Mouse (Mus musculus) MEL-GATA-1-ER (cell line): ENCODE data around the gene Crybb1.

ENCODE experiments used
- DNase-seq: peaks from one replicate; pipeline ENCODE4 v3.0.0-alpha.2; 2012; ENCODE audit warnings: low read depth; ENCODE audit errors: extremely low read depth

The Crybb1 gene

GRCm38 (mm10) chr5:112237866-112238570, 17.6 kb upstream of the Crybb1 start:
- DNase-seq, result no peak

- DNase-seq, result no peak
These were observed 16.7 kb upstream of the Crybb1 start for GRCm38 (mm10) chr5:112238781-112239482.

- peak; percentile 66 for DNase-seq
These were observed 14.9 kb upstream of the Crybb1 start for GRCm38 (mm10) chr5:112240761-112241160.

- DNase-seq, result no peak
These were observed 13.8 kb upstream of the Crybb1 start for GRCm38 (mm10) chr5:112241849-112242248.

- peak; percentile 85 for DNase-seq
These were observed 13.2 kb upstream of the Crybb1 start for GRCm38 (mm10) chr5:112242361-112242778.

GRCm38 (mm10) chr5:112243041-112243440, 12.6 kb upstream of the Crybb1 start:
- no peak for DNase-seq

- no peak for DNase-seq
These were observed 11.9 kb upstream of the Crybb1 start for GRCm38 (mm10) chr5:112243539-112244274.

- DNase-seq, result no peak
These were observed 11.4 kb upstream of the Crybb1 start for GRCm38 (mm10) chr5:112244275-112244562.

- DNase-seq, result no peak
These were observed 10.6 kb upstream of the Crybb1 start for GRCm38 (mm10) chr5:112244890-112245615.

GRCm38 (mm10) chr5:112247399-112247798, 8.2 kb upstream of the Crybb1 start:
- DNase-seq, result no peak

- no peak for DNase-seq
These were observed 6.5 kb upstream of the Crybb1 start for GRCm38 (mm10) chr5:112249106-112249505.

GRCm38 (mm10) chr5:112252400-112252799, 3.2 kb upstream of the Crybb1 start, which contains the start of gene Cryba4:
Cryba4 (minus strand) TSS chr5:112252518.
- no peak for DNase-seq

- peak; percentile 76 for DNase-seq
These were observed 2.4 kb upstream of the Crybb1 start for GRCm38 (mm10) chr5:112253169-112253568.

- no peak for DNase-seq
These were observed 1.3 kb upstream of the Crybb1 start for GRCm38 (mm10) chr5:112254282-112254806.

- no peak for DNase-seq
These were observed 842 bp downstream of the Crybb1 start for GRCm38 (mm10) chr5:112256457-112256856.

- no peak for DNase-seq
These were observed 2.3 kb downstream of the Crybb1 start for GRCm38 (mm10) chr5:112257896-112258295.

- DNase-seq, result no peak
These were observed 4.4 kb downstream of the Crybb1 start for GRCm38 (mm10) chr5:112259862-112260650.

GRCm38 (mm10) chr5:112260818-112261217, 5.2 kb downstream of the Crybb1 start:
- DNase-seq, result no peak

GRCm38 (mm10) chr5:112264099-112264498, 8.5 kb downstream of the Crybb1 start:
- no peak for DNase-seq

GRCm38 (mm10) chr5:112265110-112265509, 9.5 kb downstream of the Crybb1 start:
- DNase-seq, result no peak

- peak; percentile 69 for DNase-seq
These were observed 9.9 kb downstream of the Crybb1 start for GRCm38 (mm10) chr5:112265515-112265914.
